Mouse (Mus musculus) E14TG2a.4 (cell line): ENCODE measurements around the gene Gm379.

Experiments used
- H3K27me3 ChIP-seq: 2 replicates; pipeline ENCODE4 v1.6.1; 2014; ENCODE audit warnings: low read length, control low read depth; ENCODE audit not compliant: insufficient read depth
- H3K36me3 ChIP-seq: 2 replicates; pipeline ENCODE4 v1.6.1; 2014; ENCODE audit warnings: low read length, control low read depth; ENCODE audit not compliant: insufficient read depth
- H3K4me1 ChIP-seq: replicated peaks from 2 replicates; pipeline ENCODE4 v1.6.1; 2014; ENCODE audit warnings: low read depth, low read length, control low read depth
- H3K4me3 ChIP-seq: replicated peaks from 2 replicates; pipeline ENCODE4 v1.5.1; 2014; ENCODE audit warnings: mild to moderate bottlenecking, low read length
- H3K9me3 ChIP-seq: 2 replicates; pipeline ENCODE4 v1.6.1; 2014; ENCODE audit warnings: low read length, control low read depth
- CTCF ChIP-seq: conservative IDR thresholded peaks from 2 replicates; pipeline ENCODE4 v1.5.1; 2014; ENCODE audit warnings: low read length
- NANOG ChIP-seq: IDR thresholded peaks from 2 replicates; pipeline ENCODE4 v1.6.1; 2014; ENCODE audit warnings: borderline replicate concordance, low read length, mixed read lengths
- POU5F1 ChIP-seq: IDR thresholded peaks from 2 replicates; pipeline ENCODE4 v1.6.1; 2014; ENCODE audit warnings: low read length, borderline replicate concordance

The Gm379 gene

DNA sequence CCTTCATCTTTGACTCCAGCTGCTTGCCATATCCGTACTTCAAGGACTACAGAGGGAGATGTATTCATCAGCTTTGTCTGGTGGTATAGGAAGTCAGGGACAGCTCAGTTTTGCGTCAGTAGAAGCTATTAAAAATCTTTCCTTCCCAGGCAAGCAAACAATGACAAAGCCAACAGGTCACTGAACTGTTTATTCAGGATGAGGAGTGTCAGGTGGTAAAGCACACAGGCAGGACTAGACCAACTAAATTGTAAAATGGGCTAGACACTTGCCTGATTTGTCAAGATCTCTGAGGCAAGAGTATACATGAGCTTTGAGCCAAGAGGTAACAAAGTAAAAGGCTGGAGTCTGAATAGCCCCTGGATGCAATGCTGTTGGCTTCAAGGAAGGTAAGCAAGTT, at the start of gene Gm379:
TSS of gene Gm379 (minus strand) at position 7 of the 400 bp plus-strand sequence.
- TF ChIP-seq POU5F1, result no peak

DNA sequence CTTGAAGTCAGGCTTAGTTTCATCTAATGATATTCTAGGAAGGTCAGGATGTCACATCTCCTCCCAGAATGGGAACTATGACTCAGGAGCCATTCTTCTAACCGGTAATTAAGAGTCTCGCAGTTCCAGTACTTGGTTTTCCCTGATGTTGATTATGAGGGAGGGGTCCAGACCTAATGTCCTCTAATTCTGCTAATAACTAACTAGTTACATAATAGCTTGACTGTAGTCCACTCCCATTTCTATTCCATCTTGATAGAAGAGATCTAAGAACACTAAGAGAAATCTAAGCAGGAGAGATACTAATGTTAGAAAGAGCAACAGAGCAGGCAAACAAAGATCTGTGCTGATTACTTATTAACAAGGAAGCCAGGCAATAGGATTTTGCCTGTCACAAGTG, 39.6 kb upstream of the Gm379 start:
- TF ChIP-seq POU5F1 (no peak), CTCF (no peak), NANOG (no peak)
- Histone ChIP-seq H3K4me1 (no peaks in the 10 kb centered on the region), H3K36me3 (no peaks in the 10 kb centered on the region), H3K9me3 (no peaks in the 10 kb centered on the region), H3K4me3 (no peak overlapping the region), H3K27me3 (no peaks in the 10 kb centered on the region)

More for the DNA sequence above, at the start of gene Gm379:
- Histone ChIP-seq H3K36me3 (no peaks in the 10 kb centered on the region), H3K4me1 (no peaks in the 10 kb centered on the region), H3K9me3 (no peaks in the 10 kb centered on the region), H3K4me3 (no peak within 1 kb of the TSS), H3K27me3 (no peaks in the 10 kb centered on the region)

DNA sequence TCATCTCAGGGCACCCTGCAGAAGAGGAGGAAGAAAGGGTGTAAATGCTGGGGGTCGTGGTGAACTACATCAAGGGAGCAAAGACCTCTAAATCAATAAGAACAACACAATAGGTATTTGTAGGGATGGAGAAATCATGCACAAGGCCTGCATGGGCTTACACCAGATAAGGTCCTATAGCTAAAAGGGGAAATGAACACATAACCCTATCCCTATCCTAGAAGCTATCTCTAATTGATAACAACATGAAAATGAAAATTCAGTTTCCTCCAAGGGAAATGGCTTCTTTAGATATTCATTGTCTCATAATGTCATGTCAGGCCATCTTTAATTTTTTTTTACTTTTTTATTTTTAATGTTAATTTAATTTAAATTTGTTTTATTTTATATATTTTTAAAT, 4.2 kb upstream of the Gm379 start:
- Histone ChIP-seq H3K9me3 (no peaks in the 10 kb centered on the region), H3K36me3 (no peaks in the 10 kb centered on the region), H3K4me3 (no peak overlapping the region), H3K27me3 (no peaks in the 10 kb centered on the region), H3K4me1 (no peaks in the 10 kb centered on the region)
- TF ChIP-seq NANOG (no peak), POU5F1 (no peak), CTCF (no peak)

DNA sequence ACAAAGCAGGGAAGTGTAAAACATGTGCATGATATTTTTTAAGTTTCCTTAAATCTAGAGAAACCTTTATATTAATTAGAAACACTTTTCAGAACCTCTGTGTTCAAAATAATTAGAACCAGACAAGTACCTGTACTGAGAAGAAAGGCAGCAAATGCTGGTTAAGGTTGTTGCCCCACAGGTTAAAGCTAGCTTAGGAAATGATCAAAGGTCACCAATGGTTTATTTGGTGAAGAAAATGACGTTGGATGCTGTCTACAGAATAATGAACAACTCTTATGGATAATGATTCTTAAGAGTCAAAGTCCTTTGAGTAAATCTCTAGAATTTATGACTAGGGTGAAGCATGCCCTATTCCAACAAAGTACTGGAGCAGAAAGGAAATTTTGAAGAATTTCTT, 42.7 kb downstream of the Gm379 start:
- Histone ChIP-seq H3K27me3 (no peaks in the 10 kb centered on the region), H3K36me3 (no peaks in the 10 kb centered on the region), H3K4me3 (no peak overlapping the region), H3K4me1 (no peaks in the 10 kb centered on the region), H3K9me3 (peaks cover 17% of the 10 kb centered on the region)
- TF ChIP-seq POU5F1, result no peak
- no peak for TF ChIP-seq NANOG
- no peak for TF ChIP-seq CTCF

DNA sequence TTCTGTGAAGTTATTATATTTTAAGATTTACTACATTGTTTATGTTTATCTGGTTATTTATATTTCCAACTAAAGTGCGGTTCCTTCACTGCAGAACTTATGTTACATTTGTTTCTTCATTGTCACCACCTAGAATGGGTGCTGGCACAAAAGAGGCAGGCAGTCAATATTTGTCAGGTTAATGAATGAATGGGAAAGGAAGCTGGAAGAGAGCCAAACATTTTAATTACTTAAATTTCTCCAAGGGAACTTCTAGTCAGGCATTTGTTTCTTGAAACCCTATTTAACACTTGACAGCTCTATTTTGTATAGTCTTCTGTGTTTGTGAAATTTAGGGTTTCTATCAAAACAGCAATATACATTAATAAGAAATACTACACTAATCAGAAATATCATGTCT, 43.8 kb downstream of the Gm379 start:
- peaks cover 17% of the 10 kb centered on the region for H3K9me3 ChIP-seq
- H3K4me3 ChIP-seq, result no peak overlapping the region
- H3K36me3 ChIP-seq, result no peaks in the 10 kb centered on the region
- H3K4me1 ChIP-seq, result no peaks in the 10 kb centered on the region
- H3K27me3 ChIP-seq, result no peaks in the 10 kb centered on the region
- TF ChIP-seq NANOG, result no peak
- TF ChIP-seq CTCF, result no peak
- TF ChIP-seq POU5F1, result no peak
